Mouse (Mus musculus): Measurements from ENCODE around the gene Dolpp1.

DNA sequence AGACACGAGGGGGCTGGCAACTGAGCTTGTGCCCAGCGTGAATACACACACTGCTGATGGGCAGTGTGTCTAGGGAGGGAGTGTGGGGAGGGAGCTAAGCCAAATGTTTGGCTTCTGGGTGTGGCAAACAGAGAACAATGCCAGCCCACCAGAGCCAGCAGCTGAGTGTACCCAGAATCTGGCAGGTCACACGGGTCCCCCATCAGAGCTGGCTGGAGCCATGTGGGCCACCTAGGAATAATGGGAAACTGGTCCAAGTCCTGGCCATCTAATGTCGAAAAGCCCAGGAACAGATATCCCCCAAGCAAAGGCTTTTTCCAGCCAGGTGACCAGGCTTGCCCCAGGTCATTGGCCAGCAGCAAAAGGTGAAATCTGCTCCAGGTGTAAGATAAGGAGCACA is 36.2 kb upstream of the Dolpp1 start:
- TF ChIP-seq CTCF (IDR thresholded peaks at IDR 0.05; ENCODE audit: insufficient read depth, low read length) (no peak), POLR2A (IDR thresholded peaks at IDR 0.05; ENCODE audit: borderline replicate concordance, extremely low read depth, low read depth, low read length) (no peak)
